Comparison of ENCODE assay signal across 7 mouse cellular contexts in genomic region chr6:122810022-122810614, GRCm38 (mm10). TPM values are rescaled to one million over a fixed set of nuclear protein-coding genes. Genes with fewer than 3 reads are reported as not detected.
DNase-seq lines count a peak whose midpoint lies in the region; ATAC-seq and TF ChIP-seq lines count a peak whose summit lies in the region.

No protein-coding gene starts in this region.

- no peak for TF ChIP-seq CTCF in lung, postnatal 0 days (IDR thresholded peaks at IDR 0.05)

- peak overlapping the region; percentile 54 for H3K4me2 ChIP-seq in lung, postnatal 0 days (replicated peaks; ENCODE audit: low read depth, low read length)

- H3K4me1 ChIP-seq in lung, postnatal 0 days (ENCODE audit: insufficient read depth, low read depth, low read length) = 0 out of 2 replicates have a peak, but pooled peaks cover 3% of the 10 kb centered on the region
- peaks cover 9% of the 10 kb centered on the region for H3K4me1 ChIP-seq in embryonic facial prominence, embryonic 10.5 days
- peaks cover 12% of the 10 kb centered on the region for H3K4me1 ChIP-seq in hindbrain, embryonic 10.5 days (replicated peaks)
- H3K4me1 ChIP-seq in midbrain, embryonic 10.5 days = peaks cover 12% of the 10 kb centered on the region

- H3K9ac ChIP-seq in lung, postnatal 0 days (replicated peaks; ENCODE audit: low read depth) = peak overlapping the region; percentile 32

- peak overlapping the region; percentile 99 for H3K27ac ChIP-seq in lung, postnatal 0 days (ENCODE audit: low read length)
- peak overlapping the region; percentile 97 for H3K27ac ChIP-seq in embryonic facial prominence, embryonic 10.5 days (replicated peaks)
- peak overlapping the region; percentile 96 for H3K27ac ChIP-seq in hindbrain, embryonic 10.5 days
- H3K27ac ChIP-seq in midbrain, embryonic 10.5 days (replicated peaks) = peak overlapping the region; percentile 95

- TF ChIP-seq EP300 in lung, postnatal 0 days (IDR thresholded peaks at IDR 0.05) = no peak

- no peak for DNase-seq in lung, postnatal 0 days (ENCODE audit: low spot score)
- no peak for DNase-seq in lung, adult 18-20 months
- DNase-seq in embryonic facial prominence, embryonic 10.5 days (ENCODE audit: low spot score) = no peak
- no peak for DNase-seq in hindbrain, embryonic 10.5 days (ENCODE audit: low spot score)
- DNase-seq in midbrain, embryonic 10.5 days (ENCODE audit: low spot score) = no peak
- DNase-seq in urinary bladder, postnatal 10 days (ENCODE audit: low spot score) = no peak
- DNase-seq in spleen, postnatal 36 days (ENCODE audit: low spot score in 2 of 2) = no peak

- no peaks in the 10 kb centered on the region for H3K9me3 ChIP-seq in lung, postnatal 0 days (ENCODE audit: low read length)
- H3K9me3 ChIP-seq in embryonic facial prominence, embryonic 10.5 days = no peaks in the 10 kb centered on the region
- H3K9me3 ChIP-seq in hindbrain, embryonic 10.5 days = no peaks in the 10 kb centered on the region
- H3K9me3 ChIP-seq in midbrain, embryonic 10.5 days (replicated peaks) = no peaks in the 10 kb centered on the region

- no peaks in the 10 kb centered on the region for H3K27me3 ChIP-seq in lung, postnatal 0 days (replicated peaks; ENCODE audit: insufficient read depth, low read length)
- no peaks in the 10 kb centered on the region for H3K27me3 ChIP-seq in embryonic facial prominence, embryonic 10.5 days (replicated peaks; ENCODE audit: low read depth, poor library complexity, severe bottlenecking)
- no peaks in the 10 kb centered on the region for H3K27me3 ChIP-seq in hindbrain, embryonic 10.5 days (ENCODE audit: insufficient read depth, poor library complexity, severe bottlenecking)
- no peaks in the 10 kb centered on the region for H3K27me3 ChIP-seq in midbrain, embryonic 10.5 days (ENCODE audit: low read depth, poor library complexity, severe bottlenecking)

- ATAC-seq in lung, postnatal 0 days = no peak

- under 1% methylated on average over 11 of the region's 11 CpGs for WGBS in lung, postnatal 0 days
- under 1% methylated on average over 11 of the region's 11 CpGs for WGBS in embryonic facial prominence, embryonic 10.5 days
- 0% methylated on average over 11 of the region's 11 CpGs for WGBS in hindbrain, embryonic 10.5 days
- WGBS in midbrain, embryonic 10.5 days = under 1% methylated on average over 11 of the region's 11 CpGs

- H3K36me3 ChIP-seq in lung, postnatal 0 days (ENCODE audit: insufficient read depth, low read length) = no peaks in the 10 kb centered on the region
- no peaks in the 10 kb centered on the region for H3K36me3 ChIP-seq in embryonic facial prominence, embryonic 10.5 days (replicated peaks)
- H3K36me3 ChIP-seq in hindbrain, embryonic 10.5 days = no peaks in the 10 kb centered on the region
- H3K36me3 ChIP-seq in midbrain, embryonic 10.5 days = no peaks in the 10 kb centered on the region

- H3K4me3 ChIP-seq in lung, postnatal 0 days (ENCODE audit: low read depth, low read length) = peak overlapping the region; percentile 66
- H3K4me3 ChIP-seq in embryonic facial prominence, embryonic 10.5 days = peak overlapping the region; percentile 80
- H3K4me3 ChIP-seq in hindbrain, embryonic 10.5 days = peak overlapping the region; percentile 80
- peak overlapping the region; percentile 77 for H3K4me3 ChIP-seq in midbrain, embryonic 10.5 days

RNA-seq across cellular contexts. Expression of gene Slc2a3, which starts 8.7 kb away (rescaled TPM):
- 3.8 and 5.0 TPM in 2 replicates for polyA plus RNA-seq in lung, postnatal 0 days (2015; fragmentation: Nextera tagmentation; extraction: Ambion mirVana)
- 55.4 and 68.4 TPM in 2 replicates for polyA plus RNA-seq in embryonic facial prominence, embryonic 10.5 days (2016; fragmentation: Nextera tagmentation; extraction: Ambion mirVana)
- polyA plus RNA-seq in hindbrain, embryonic 10.5 days (2016; fragmentation: Nextera tagmentation; extraction: Ambion mirVana) = 38.5 and 57.1 TPM in 2 replicates
- polyA plus RNA-seq in midbrain, embryonic 10.5 days (2016; fragmentation: Nextera tagmentation; extraction: Ambion mirVana) = 42.0 and 63.0 TPM in 2 replicates

RNA-seq across cellular contexts. Expression of gene Foxj2, which starts 9.6 kb away (rescaled TPM):
- 5.5 and 6.1 TPM in 2 replicates for polyA plus RNA-seq in lung, postnatal 0 days (2015; fragmentation: Nextera tagmentation; extraction: Ambion mirVana)
- 2.9 and 3.0 TPM in 2 replicates for polyA plus RNA-seq in embryonic facial prominence, embryonic 10.5 days (2016; fragmentation: Nextera tagmentation; extraction: Ambion mirVana)
- polyA plus RNA-seq in hindbrain, embryonic 10.5 days (2016; fragmentation: Nextera tagmentation; extraction: Ambion mirVana) = 2.5 and 3.6 TPM in 2 replicates
- polyA plus RNA-seq in midbrain, embryonic 10.5 days (2016; fragmentation: Nextera tagmentation; extraction: Ambion mirVana) = 2.0 and 2.4 TPM in 2 replicates

RNA-seq across cellular contexts. Expression of gene C3ar1, which starts 45.8 kb away (rescaled TPM):
- polyA plus RNA-seq in lung, postnatal 0 days (2015; fragmentation: Nextera tagmentation; extraction: Ambion mirVana) = 3.4 and 3.6 TPM in 2 replicates
- polyA plus RNA-seq in embryonic facial prominence, embryonic 10.5 days (2016; fragmentation: Nextera tagmentation; extraction: Ambion mirVana) = 1.1 and 1.5 TPM in 2 replicates
- polyA plus RNA-seq in hindbrain, embryonic 10.5 days (2016; fragmentation: Nextera tagmentation; extraction: Ambion mirVana) = 1.7 and 2.2 TPM in 2 replicates
- polyA plus RNA-seq in midbrain, embryonic 10.5 days (2016; fragmentation: Nextera tagmentation; extraction: Ambion mirVana) = 1.4 and 1.9 TPM in 2 replicates
